Mouse (Mus musculus): ENCODE measurements at regions not wholly inside any gene's neighbourhood (a gene's known extent, or its start where the extent isn't known, plus 50 kb on each side); places are given as distances from the start of the nearest gene placed in this dataset.

GRCm38 (mm10) chr13:44301215-44301614, 428.1 kb upstream of the Jarid2 start:
- TF ChIP-seq CTCF (IDR thresholded peaks at IDR 0.05; ENCODE audit: low read depth) (no peak), EP300 (optimal IDR thresholded peaks at IDR 0.05) (no peak)

Data from stomach, postnatal 0 days (tissue).